Mouse (Mus musculus) heart, adult 2 months (tissue): Measurements from ENCODE around the gene Xylb.

Experiments
- CTCF ChIP-seq: fragments of 200-600 bp; IDR thresholded peaks from 2 replicates; pipeline ENCODE4 v1.8.1; 2022; ENCODE audit warnings: antibody characterized with exemption, mild to moderate bottlenecking, moderate library complexity
- EP300 ChIP-seq: fragments of 200-500 bp; IDR thresholded peaks from 2 replicates; pipeline ENCODE4 v1.6.1; 2011; ENCODE audit warnings: low read depth, low read length, control low read depth; ENCODE audit not compliant: insufficient read depth
- POLR2A ChIP-seq: fragments of 200-500 bp; IDR thresholded peaks from 2 replicates; pipeline ENCODE4 v1.6.1; 2011; ENCODE audit warnings: mild to moderate bottlenecking, low read depth, low read length, control low read depth; ENCODE audit not compliant: insufficient read depth

DNA sequence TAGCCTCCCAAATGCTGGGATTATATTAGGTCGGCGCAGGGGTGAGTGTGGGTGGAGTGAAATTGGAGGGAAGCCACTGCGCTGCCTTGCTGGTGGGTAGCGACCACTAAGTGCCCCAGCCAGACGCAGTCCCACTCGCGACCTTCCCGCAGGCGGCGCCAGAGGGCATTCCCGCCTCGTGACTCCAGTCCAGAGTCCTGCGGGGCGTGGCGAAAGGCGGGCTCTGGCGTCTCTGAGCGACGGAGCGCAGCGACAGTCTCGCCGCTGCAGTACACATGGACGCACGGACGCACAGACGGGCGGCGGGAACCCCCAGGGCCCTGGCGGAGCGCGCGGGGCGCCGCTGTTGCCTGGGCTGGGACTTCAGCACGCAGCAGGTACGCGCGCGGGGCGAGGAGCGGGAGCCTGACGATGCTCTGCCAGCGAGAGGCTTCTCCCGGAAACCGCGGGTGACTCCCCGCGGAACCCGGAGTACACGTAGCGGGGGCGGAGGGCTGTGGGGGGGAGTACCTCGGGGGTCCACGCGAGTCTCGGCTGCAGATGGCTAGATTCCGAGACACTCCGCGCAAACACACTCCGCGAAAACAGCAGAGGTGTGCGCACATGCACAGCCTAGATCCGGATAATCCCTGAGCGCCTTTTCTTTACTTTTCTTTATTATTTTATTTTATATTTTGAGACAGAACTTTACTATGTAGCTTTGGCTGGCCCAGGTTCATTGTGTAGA lies at the start of gene Xylb:
- peak; percentile 92 for TF ChIP-seq CTCF
- TF ChIP-seq POLR2A, result no peak
- peak; percentile 57; the same call in 1 of the 2 replicates for TF ChIP-seq EP300
